8 mouse cellular contexts compared by ENCODE assay signal in genomic region chr9:32635627-32636385, GRCm38 (mm10). TPM values are rescaled to one million over a fixed set of nuclear protein-coding genes. Genes with fewer than 3 reads are reported as not detected.
DNase-seq lines count a peak whose midpoint lies in the region; ATAC-seq and TF ChIP-seq lines count a peak whose summit lies in the region.

TSS of gene Ets1 (plus strand) at chr9:32636221.

- peak within 1 kb of the TSS; percentile 28 for H3K4me3 ChIP-seq in left cerebral cortex, adult 2 months
- H3K4me3 ChIP-seq in bone marrow, adult 2 months (replicated peaks; ENCODE audit: control insufficient read depth, low read depth, low read length) = no peak within 1 kb of the TSS
- peak within 1 kb of the TSS; percentile 13; the same call in 1 of the 2 replicates for H3K4me3 ChIP-seq in liver, embryonic 11.5 days (ENCODE audit: low read depth, low read length)
- peak within 1 kb of the TSS; percentile 14 for H3K4me3 ChIP-seq in neural tube, embryonic 13.5 days

- no peaks in the 10 kb centered on the region for H3K9me3 ChIP-seq in liver, embryonic 11.5 days (ENCODE audit: control insufficient read depth, low read length)
- H3K9me3 ChIP-seq in neural tube, embryonic 13.5 days = no peaks in the 10 kb centered on the region

- WGBS in bone marrow, adult 2 months = 4% methylated on average over 10 of the region's 10 CpGs
- WGBS in liver, embryonic 11.5 days = 2% methylated on average over 10 of the region's 10 CpGs
- WGBS in neural tube, embryonic 13.5 days = under 1% methylated on average over 10 of the region's 10 CpGs

- H3K36me3 ChIP-seq in liver, embryonic 11.5 days (ENCODE audit: control insufficient read depth, insufficient read depth, low read length) = no peaks in the 10 kb centered on the region
- H3K36me3 ChIP-seq in neural tube, embryonic 13.5 days = no peaks in the 10 kb centered on the region

- TF ChIP-seq POLR2A in bone marrow, adult 2 months (IDR thresholded peaks at IDR 0.05; ENCODE audit: borderline replicate concordance, control insufficient read depth, low read depth, low read length) = no peak

- no peak within 1 kb of the TSS for H3K9ac ChIP-seq in liver, embryonic 11.5 days (ENCODE audit: low read depth, low read length)
- no peak within 1 kb of the TSS for H3K9ac ChIP-seq in neural tube, embryonic 13.5 days

- H3K4me2 ChIP-seq in liver, embryonic 11.5 days = peak within 1 kb of the TSS; percentile 50
- H3K4me2 ChIP-seq in neural tube, embryonic 13.5 days = peak within 1 kb of the TSS; percentile 34

- intact Hi-C loops in left cerebral cortex, adult 2 months (cut with DNase I) = no loop called here

- peak; percentile 43 for ATAC-seq in inflammation-experienced regulatory T-cells, adult 6 months
- no peak for ATAC-seq in liver, embryonic 11.5 days (replicated peaks; ENCODE audit: low FRiP score)
- no peak for ATAC-seq in neural tube, embryonic 13.5 days (ENCODE audit: low read depth)

- DNase-seq in left cerebral cortex, adult 2 months (ENCODE audit: extremely low spot score in 1 of 2, low spot score in 2 of 2) = no peak
- no peak for DNase-seq in left cerebral cortex, adult 11 months (ENCODE audit: low spot score)
- no peak for DNase-seq in gastrocnemius, postnatal 4 days (ENCODE audit: low spot score in 2 of 2)
- peak; percentile 38 for DNase-seq in liver, embryonic 11.5 days (ENCODE audit: low spot score)
- no peak for DNase-seq in cerebellum, adult 8-10 months

- peaks cover 7% of the 10 kb centered on the region; the same call in 1 of the 2 replicates for H3K27me3 ChIP-seq in liver, embryonic 11.5 days (replicated peaks; ENCODE audit: control insufficient read depth, insufficient read depth, low read length)
- peaks cover 54% of the 10 kb centered on the region for H3K27me3 ChIP-seq in neural tube, embryonic 13.5 days

- H3K27ac ChIP-seq in left cerebral cortex, adult 2 months = peak within 1 kb of the TSS; percentile 44; the same call in 1 of the 2 replicates
- H3K27ac ChIP-seq in bone marrow, adult 2 months (ENCODE audit: control insufficient read depth, insufficient read depth, low read depth, low read length, poor library complexity) = no peak within 1 kb of the TSS
- no peak within 1 kb of the TSS for H3K27ac ChIP-seq in liver, embryonic 11.5 days (ENCODE audit: low read depth, low read length)
- H3K27ac ChIP-seq in neural tube, embryonic 13.5 days (replicated peaks) = 0 out of 2 replicates have a peak within 1 kb of the TSS, but pooled peaks have one; percentile 23

- TF ChIP-seq CTCF in left cerebral cortex, adult 2 months (IDR thresholded peaks at IDR 0.05) = no peak
- TF ChIP-seq CTCF in bone marrow, adult 2 months (IDR thresholded peaks at IDR 0.05; ENCODE audit: control insufficient read depth, insufficient read depth, low read length) = no peak

- no peaks in the 10 kb centered on the region; the same call in 1 of the 2 replicates for H3K4me1 ChIP-seq in bone marrow, adult 2 months (ENCODE audit: control insufficient read depth, insufficient read depth, low read length)
- H3K4me1 ChIP-seq in liver, embryonic 11.5 days (replicated peaks; ENCODE audit: control insufficient read depth, insufficient read depth, low read length) = no peaks in the 10 kb centered on the region
- H3K4me1 ChIP-seq in neural tube, embryonic 13.5 days (replicated peaks) = no peaks in the 10 kb centered on the region

RNA-seq across cellular contexts. Expression of gene Ets1, which starts in this region (rescaled TPM):
- total RNA-seq in left cerebral cortex, adult 2 months (2021) = 10 to 100 TPM in 1 of 2 experiments, 1 to 10 TPM in 1; 7.8 to 11.2 TPM
- polyA plus RNA-seq in bone marrow, adult 2 months (2011; ENCODE audit: insufficient read depth, insufficient read length, low replicate concordance, missing spikeins) = 23.5 and 34.5 TPM in 2 replicates
- total RNA-seq in gastrocnemius, postnatal 4 days (2021) = 10 to 100 TPM; 55.1 to 59.1 TPM
- 100 to 1,000 TPM; 831 to 847 (median 840) TPM for polyA plus RNA-seq in inflammation-experienced regulatory T-cells, adult 6 months (2017; shearing (Covaris generic))
- polyA plus RNA-seq in liver, embryonic 11.5 days (2014; fragmentation: Nextera tagmentation; extraction: Ambion mirVana) = 31.4 and 35.8 TPM in 2 replicates
- 25.2 and 26.1 TPM in 2 replicates for polyA plus RNA-seq in neural tube, embryonic 13.5 days (2015; fragmentation: Nextera tagmentation; extraction: Ambion mirVana)

Comparison
In these comparisons a context has a peak if more than half of its experiments do, and no peak if none do; other contexts are left out.
1. RNA of gene Ets1 (total RNA-seq): 55.1 to 59.1 TPM in gastrocnemius, postnatal 4 days; 7.8 to 11.2 TPM in left cerebral cortex, adult 2 months; every median in the first group is over 4 times any median in the second.
2. RNA of gene Ets1 (polyA plus RNA-seq): 831 to 847 TPM in inflammation-experienced regulatory T-cells, adult 6 months; 23.5 to 34.5 TPM in bone marrow, adult 2 months, 31.4 to 35.8 TPM in liver, embryonic 11.5 days and 25.2 to 26.1 TPM in neural tube, embryonic 13.5 days; every median in the first group is over 10 times any median in the second.
3. H3K27ac ChIP-seq: peak in left cerebral cortex, adult 2 months (single experiment) and neural tube, embryonic 13.5 days (single experiment); none in bone marrow, adult 2 months (single experiment) and liver, embryonic 11.5 days (single experiment).